Mouse (Mus musculus): Measurements from ENCODE around the gene Gnb3. TPM values are rescaled to one million over a fixed set of nuclear protein-coding genes. Genes with fewer than 3 reads are reported as not detected.

The Gnb3 gene
- polyA plus RNA-seq, 1 experiment from 2014 or later, result 4.2 TPM

GRCm38 (mm10) chr6:124874348-124874747, 34.3 kb upstream of the Gnb3 start:
- Histone ChIP-seq H3K9me3 (replicated peaks; ENCODE audit: control insufficient read depth, low read length) (no peaks in the 10 kb centered on the region), H3K36me3 (ENCODE audit: control insufficient read depth, insufficient read depth) (no peaks in the 10 kb centered on the region), H3K4me1 (ENCODE audit: control insufficient read depth, insufficient read depth, low read length) (no peaks in the 10 kb centered on the region), H3K27ac (ENCODE audit: low read length) (no peak overlapping the region), H3K4me3 (ENCODE audit: low read length) (no peak overlapping the region), H3K4me2 (ENCODE audit: low read depth, low read length) (no peak overlapping the region), H3K27me3 (ENCODE audit: control insufficient read depth, insufficient read depth, low read length) (no peaks in the 10 kb centered on the region), H3K9ac (ENCODE audit: low read length) (no peak overlapping the region)
- WGBS, result 19% methylated on average over 3 of the region's 3 CpGs
- ATAC-seq (replicated peaks; ENCODE audit: extremely low read depth, insufficient read depth, low FRiP score), result no peak

DNA sequence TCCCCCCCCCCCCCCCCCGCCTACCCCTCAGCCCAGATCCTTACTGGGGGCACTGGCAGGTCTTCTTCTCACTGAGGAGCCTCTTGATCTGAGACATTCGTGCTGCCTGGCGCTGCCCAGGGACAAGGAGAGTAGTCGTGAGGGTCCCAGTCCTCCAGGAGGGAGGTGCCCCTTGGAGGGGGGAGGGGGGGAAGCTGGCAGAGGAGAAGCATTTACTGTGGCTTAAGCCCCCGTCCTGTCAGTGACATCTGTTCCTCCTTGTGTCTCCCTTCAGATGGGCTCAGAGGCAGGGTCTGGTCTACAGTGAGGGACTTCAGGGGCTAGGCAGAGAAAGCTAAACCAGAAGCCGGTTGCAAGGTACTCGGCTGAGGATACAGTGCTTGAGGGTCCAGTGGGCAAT, 26.5 kb upstream of the Gnb3 start:
- peaks cover 9% of the 10 kb centered on the region for H3K27me3 ChIP-seq (ENCODE audit: control insufficient read depth, insufficient read depth, low read length)
- WGBS, result 66% methylated on average over 7 of the region's 7 CpGs
- no peak for ATAC-seq (replicated peaks; ENCODE audit: extremely low read depth, insufficient read depth, low FRiP score)

GRCm38 (mm10) chr6:124865766-124866362, 25.8 kb upstream of the Gnb3 start:
- Histone ChIP-seq H3K9ac (ENCODE audit: low read length) (no peak overlapping the region), H3K36me3 (ENCODE audit: control insufficient read depth, insufficient read depth) (no peaks in the 10 kb centered on the region), H3K4me1 (ENCODE audit: control insufficient read depth, insufficient read depth, low read length) (peaks cover 17% of the 10 kb centered on the region), H3K4me3 (ENCODE audit: low read length) (no peak overlapping the region), H3K27ac (ENCODE audit: low read length) (no peak overlapping the region), H3K4me2 (ENCODE audit: low read depth, low read length) (no peak overlapping the region), H3K9me3 (replicated peaks; ENCODE audit: control insufficient read depth, low read length) (no peaks in the 10 kb centered on the region), H3K27me3 (ENCODE audit: control insufficient read depth, insufficient read depth, low read length) (peaks cover 12% of the 10 kb centered on the region)
- no peak for ATAC-seq (replicated peaks; ENCODE audit: extremely low read depth, insufficient read depth, low FRiP score)
- 67% methylated on average over 18 of the region's 18 CpGs for WGBS

More for the DNA sequence above, 26.5 kb upstream of the Gnb3 start:
- no peak overlapping the region for H3K27ac ChIP-seq (ENCODE audit: low read length)
- H3K4me2 ChIP-seq (ENCODE audit: low read depth, low read length), result no peak overlapping the region
- no peaks in the 10 kb centered on the region for H3K36me3 ChIP-seq (ENCODE audit: control insufficient read depth, insufficient read depth)
- no peak overlapping the region for H3K4me3 ChIP-seq (ENCODE audit: low read length)
- peaks cover 17% of the 10 kb centered on the region for H3K4me1 ChIP-seq (ENCODE audit: control insufficient read depth, insufficient read depth, low read length)
- no peak overlapping the region for H3K9ac ChIP-seq (ENCODE audit: low read length)
- H3K9me3 ChIP-seq (replicated peaks; ENCODE audit: control insufficient read depth, low read length), result no peaks in the 10 kb centered on the region

DNA sequence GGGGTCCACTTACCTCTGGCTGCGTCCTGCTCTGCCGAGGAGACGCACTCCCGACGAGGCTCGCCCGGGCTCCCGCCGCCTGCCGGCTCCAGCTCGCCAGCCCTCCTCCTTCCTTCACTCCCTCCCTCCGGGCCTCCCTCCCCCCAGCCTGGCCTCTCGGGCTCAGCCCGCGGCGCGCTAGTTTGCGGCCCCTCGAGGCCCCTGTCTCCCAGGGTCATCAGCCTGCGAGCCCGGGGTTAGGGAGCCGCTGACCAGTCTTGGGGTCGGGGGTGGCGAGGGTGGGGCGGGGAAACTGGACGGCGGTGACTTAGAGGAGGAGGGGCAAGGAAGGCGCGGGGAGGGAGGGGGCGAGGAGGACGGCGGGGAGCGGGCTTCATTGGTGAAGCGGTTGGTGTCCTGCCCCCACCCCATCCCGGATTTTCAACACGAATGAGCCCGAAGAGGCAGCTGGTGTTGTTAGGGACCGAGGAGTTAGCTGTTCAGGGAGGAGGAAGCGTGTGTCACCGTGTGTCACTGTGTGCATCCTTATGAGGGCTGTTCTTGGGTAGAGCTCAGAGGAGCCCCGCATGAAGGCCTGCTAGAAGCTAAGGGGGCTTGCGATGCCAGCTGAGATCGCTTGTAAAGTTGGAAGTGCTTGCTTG, 23.7 kb upstream of the Gnb3 start, which contains the start of gene Gpr162:
Gene Gpr162 (minus strand): TSS at position 326 of the 641 bp plus-strand sequence.
- Histone ChIP-seq H3K27me3 (ENCODE audit: control insufficient read depth, insufficient read depth, low read length) (peaks cover 20% of the 10 kb centered on the region), H3K27ac (ENCODE audit: low read length) (no peak within 1 kb of the TSS), H3K36me3 (ENCODE audit: control insufficient read depth, insufficient read depth) (no peaks in the 10 kb centered on the region), H3K9me3 (replicated peaks; ENCODE audit: control insufficient read depth, low read length) (no peaks in the 10 kb centered on the region), H3K9ac (ENCODE audit: low read length) (peak within 1 kb of the TSS; percentile 81), H3K4me1 (ENCODE audit: control insufficient read depth, insufficient read depth, low read length) (peaks cover 17% of the 10 kb centered on the region), H3K4me2 (ENCODE audit: low read depth, low read length) (peak within 1 kb of the TSS; percentile 94), H3K4me3 (ENCODE audit: low read length) (peak within 1 kb of the TSS; percentile 64)
- WGBS, result under 1% methylated on average over 37 of the region's 43 CpGs
- ATAC-seq (replicated peaks; ENCODE audit: extremely low read depth, insufficient read depth, low FRiP score), result peak; percentile 61

- WGBS, result 1% methylated on average over 8 of the region's 16 CpGs
- H3K4me2 ChIP-seq (ENCODE audit: low read depth, low read length), result peak overlapping the region; percentile 94
- H3K27ac ChIP-seq (ENCODE audit: low read length), result no peak overlapping the region
- peaks cover 21% of the 10 kb centered on the region for H3K4me1 ChIP-seq (ENCODE audit: control insufficient read depth, insufficient read depth, low read length)
- H3K36me3 ChIP-seq (ENCODE audit: control insufficient read depth, insufficient read depth), result no peaks in the 10 kb centered on the region
- peak; percentile 34 for ATAC-seq (replicated peaks; ENCODE audit: extremely low read depth, insufficient read depth, low FRiP score)
- H3K27me3 ChIP-seq (ENCODE audit: control insufficient read depth, insufficient read depth, low read length), result peaks cover 26% of the 10 kb centered on the region
- peak overlapping the region; percentile 81 for H3K9ac ChIP-seq (ENCODE audit: low read length)
- peak overlapping the region; percentile 64 for H3K4me3 ChIP-seq (ENCODE audit: low read length)
- no peaks in the 10 kb centered on the region for H3K9me3 ChIP-seq (replicated peaks; ENCODE audit: control insufficient read depth, low read length)
These were observed 23.1 kb upstream of the Gnb3 start for GRCm38 (mm10) chr6:124863125-124863657.

DNA sequence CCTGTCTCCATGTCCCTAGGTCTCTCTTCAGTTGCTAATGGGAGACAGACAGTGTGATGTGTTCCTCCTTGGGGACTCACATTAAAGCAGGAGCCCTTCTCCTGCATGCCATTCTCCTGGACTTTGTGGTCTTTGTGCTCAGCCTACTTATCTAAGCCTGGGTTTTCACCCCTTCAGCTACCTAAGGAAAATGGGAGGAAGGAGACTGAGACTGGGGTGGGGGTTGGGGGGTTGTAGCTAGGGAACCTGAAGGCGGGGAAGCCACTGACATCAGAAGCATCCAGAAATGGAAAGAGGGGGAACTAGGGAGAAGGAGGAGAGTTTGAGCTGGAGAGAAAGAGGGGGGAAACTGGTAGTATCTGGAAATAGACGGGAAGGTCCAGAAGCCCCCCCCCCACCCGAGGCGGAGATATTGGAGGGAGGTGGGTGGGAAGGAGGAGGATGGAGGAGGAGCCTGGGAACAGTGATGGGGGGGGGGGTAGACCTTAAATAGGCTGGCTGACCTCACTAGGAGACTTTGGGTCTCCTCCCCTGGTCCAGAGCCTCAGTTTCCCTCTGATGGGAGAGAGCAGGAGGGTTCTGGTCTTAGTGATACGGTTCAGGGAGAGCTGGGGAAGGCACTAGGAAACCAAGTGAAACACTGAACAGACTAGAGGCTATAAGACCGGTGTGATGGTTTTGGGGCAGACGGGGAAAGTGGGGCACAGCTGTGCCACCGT, 22.5 kb upstream of the Gnb3 start:
- Histone ChIP-seq H3K27me3 (ENCODE audit: control insufficient read depth, insufficient read depth, low read length) (peaks cover 31% of the 10 kb centered on the region), H3K9ac (ENCODE audit: low read length) (peak overlapping the region; percentile 81; the same call in 1 of the 2 replicates)
- ATAC-seq (replicated peaks; ENCODE audit: extremely low read depth, insufficient read depth, low FRiP score), result no peak

GRCm38 (mm10) chr6:124861802-124862201, 21.7 kb upstream of the Gnb3 start:
- no peak overlapping the region for H3K9ac ChIP-seq (ENCODE audit: low read length)

More for the DNA sequence above, 22.5 kb upstream of the Gnb3 start:
- H3K9me3 ChIP-seq (replicated peaks; ENCODE audit: control insufficient read depth, low read length), result no peaks in the 10 kb centered on the region
- H3K27ac ChIP-seq (ENCODE audit: low read length), result no peak overlapping the region
- H3K4me2 ChIP-seq (ENCODE audit: low read depth, low read length), result peak overlapping the region; percentile 94
- H3K4me1 ChIP-seq (ENCODE audit: control insufficient read depth, insufficient read depth, low read length), result peaks cover 24% of the 10 kb centered on the region
- H3K36me3 ChIP-seq (ENCODE audit: control insufficient read depth, insufficient read depth), result no peaks in the 10 kb centered on the region
- H3K4me3 ChIP-seq (ENCODE audit: low read length), result peak overlapping the region; percentile 64
- WGBS, result 14% methylated on average over 8 of the region's 8 CpGs

DNA sequence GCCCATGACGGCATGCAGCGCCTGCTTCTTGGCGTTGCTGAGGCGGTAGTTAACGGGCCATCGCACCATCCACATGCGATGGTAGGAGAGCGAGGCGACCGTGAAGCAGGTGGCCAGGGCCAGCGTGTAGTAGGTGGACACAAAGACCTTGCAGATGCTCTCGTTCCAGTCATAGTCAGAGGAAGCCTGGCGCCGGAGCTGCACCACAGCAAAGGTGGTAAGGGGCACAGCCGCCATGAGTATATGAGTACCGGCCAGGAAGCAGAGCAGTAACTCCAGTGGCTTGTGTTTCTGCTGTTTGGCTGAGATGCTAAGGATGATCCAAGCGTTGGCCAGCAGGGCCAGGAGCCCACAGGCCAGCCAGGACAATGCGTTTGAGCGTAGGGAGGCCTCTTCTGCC, 21.2 kb upstream of the Gnb3 start:
- Histone ChIP-seq H3K4me1 (ENCODE audit: control insufficient read depth, insufficient read depth, low read length) (peaks cover 27% of the 10 kb centered on the region), H3K4me2 (ENCODE audit: low read depth, low read length) (no peak overlapping the region), H3K36me3 (ENCODE audit: control insufficient read depth, insufficient read depth) (no peaks in the 10 kb centered on the region), H3K9me3 (replicated peaks; ENCODE audit: control insufficient read depth, low read length) (no peaks in the 10 kb centered on the region), H3K27ac (ENCODE audit: low read length) (no peak overlapping the region), H3K4me3 (ENCODE audit: low read length) (no peak overlapping the region), H3K27me3 (ENCODE audit: control insufficient read depth, insufficient read depth, low read length) (peaks cover 31% of the 10 kb centered on the region), H3K9ac (ENCODE audit: low read length) (no peak overlapping the region)
- WGBS, result 84% methylated on average over 19 of the region's 19 CpGs
- ATAC-seq (replicated peaks; ENCODE audit: extremely low read depth, insufficient read depth, low FRiP score), result no peak

More at GRCm38 (mm10) chr6:124861802-124862201, 21.7 kb upstream of the Gnb3 start:
- 44% methylated on average over 3 of the region's 3 CpGs for WGBS
- no peaks in the 10 kb centered on the region for H3K9me3 ChIP-seq (replicated peaks; ENCODE audit: control insufficient read depth, low read length)
- no peaks in the 10 kb centered on the region for H3K36me3 ChIP-seq (ENCODE audit: control insufficient read depth, insufficient read depth)
- H3K4me3 ChIP-seq (ENCODE audit: low read length), result no peak overlapping the region
- no peak overlapping the region for H3K27ac ChIP-seq (ENCODE audit: low read length)
- no peak overlapping the region for H3K4me2 ChIP-seq (ENCODE audit: low read depth, low read length)
- H3K27me3 ChIP-seq (ENCODE audit: control insufficient read depth, insufficient read depth, low read length), result peaks cover 31% of the 10 kb centered on the region
- peaks cover 24% of the 10 kb centered on the region for H3K4me1 ChIP-seq (ENCODE audit: control insufficient read depth, insufficient read depth, low read length)
- ATAC-seq (replicated peaks; ENCODE audit: extremely low read depth, insufficient read depth, low FRiP score), result no peak

- Histone ChIP-seq H3K9ac (ENCODE audit: low read length) (no peak overlapping the region), H3K27ac (ENCODE audit: low read length) (no peak overlapping the region), H3K4me1 (ENCODE audit: control insufficient read depth, insufficient read depth, low read length) (peaks cover 29% of the 10 kb centered on the region), H3K36me3 (ENCODE audit: control insufficient read depth, insufficient read depth) (no peaks in the 10 kb centered on the region), H3K27me3 (ENCODE audit: control insufficient read depth, insufficient read depth, low read length) (peaks cover 30% of the 10 kb centered on the region), H3K4me3 (ENCODE audit: low read length) (no peak overlapping the region), H3K4me2 (ENCODE audit: low read depth, low read length) (no peak overlapping the region), H3K9me3 (replicated peaks; ENCODE audit: control insufficient read depth, low read length) (no peaks in the 10 kb centered on the region)
- 82% methylated on average over 9 of the region's 9 CpGs for WGBS
- ATAC-seq (replicated peaks; ENCODE audit: extremely low read depth, insufficient read depth, low FRiP score), result no peak
These were observed 20.4 kb upstream of the Gnb3 start for GRCm38 (mm10) chr6:124860511-124860910.

All from heart, embryonic 16.5 days (tissue).